In genomic region chr9:50002695-50003094, GRCm38 (mm10) we compare ENCODE assay signal across 28 mouse cellular contexts.
"Had no signal": no experiment of that assay in that cellular context is flagged by ENCODE, and none has a peak within 500 bp of the region (broad histone marks: within the 10 kb centered on the region; RNA-seq: fewer than 3 reads in every experiment).

No protein-coding gene starts in this region.

- H3K36me3 ChIP-seq: embryonic facial prominence, embryonic 10.5 days; embryonic facial prominence, embryonic 12.5 days; embryonic facial prominence, embryonic 13.5 days; embryonic facial prominence, embryonic 15.5 days; forebrain, embryonic 10.5 days; forebrain, embryonic 12.5 days; forebrain, embryonic 15.5 days had no signal

- H3K4me2 ChIP-seq: embryonic facial prominence, embryonic 12.5 days; embryonic facial prominence, embryonic 13.5 days; embryonic facial prominence, embryonic 15.5 days; forebrain, embryonic 12.5 days; forebrain, embryonic 13.5 days; forebrain, embryonic 15.5 days had no signal

- H3K4me3 ChIP-seq: embryonic facial prominence, embryonic 10.5 days; embryonic facial prominence, embryonic 12.5 days; embryonic facial prominence, embryonic 13.5 days; embryonic facial prominence, embryonic 15.5 days; erythroblast, embryonic 14.5 days; forebrain, embryonic 10.5 days; forebrain, embryonic 12.5 days; forebrain, embryonic 13.5 days; forebrain, embryonic 15.5 days; gastrocnemius, adult 2 months; heart, adult 2 months had no signal

- H3K27me3 ChIP-seq: embryonic facial prominence, embryonic 12.5 days; embryonic facial prominence, embryonic 13.5 days; embryonic facial prominence, embryonic 15.5 days; forebrain, embryonic 12.5 days; forebrain, embryonic 13.5 days; forebrain, embryonic 15.5 days had no signal

- DNase-seq: cerebellum, adult 2 months; cerebellum, adult 8-10 months; cerebellum, adult 9-10 months; cerebellum, adult 9-11 months; cerebellum, postnatal 10 days; cerebellum, postnatal 14 days; cerebellum, postnatal 25 days; cerebellum, postnatal 36 days; embryo, embryonic 11 days; forebrain, postnatal 0 days; gastrocnemius, adult 2 months; gastrocnemius, postnatal 10 days; gastrocnemius, postnatal 14 days; gastrocnemius, postnatal 25 days; gastrocnemius, postnatal 36 days; heart, adult 18-20 months; heart, adult 2 months had no signal

- H3K9me3 ChIP-seq: embryonic facial prominence, embryonic 10.5 days; embryonic facial prominence, embryonic 12.5 days; embryonic facial prominence, embryonic 13.5 days; embryonic facial prominence, embryonic 15.5 days; forebrain, embryonic 10.5 days; forebrain, embryonic 12.5 days; forebrain, embryonic 13.5 days; forebrain, embryonic 15.5 days had no signal

- H3K9ac ChIP-seq: embryonic facial prominence, embryonic 12.5 days; embryonic facial prominence, embryonic 13.5 days; embryonic facial prominence, embryonic 15.5 days; forebrain, embryonic 12.5 days; forebrain, embryonic 13.5 days; forebrain, embryonic 15.5 days; forebrain, postnatal 0 days had no signal

- H3K27ac ChIP-seq: embryonic facial prominence, embryonic 10.5 days; embryonic facial prominence, embryonic 12.5 days; embryonic facial prominence, embryonic 13.5 days; embryonic facial prominence, embryonic 15.5 days; forebrain, embryonic 10.5 days; forebrain, embryonic 12.5 days; forebrain, embryonic 13.5 days; forebrain, embryonic 15.5 days; gastrocnemius, adult 2 months; heart, adult 2 months had no signal

- ATAC-seq: forebrain, embryonic 13.5 days; forebrain, embryonic 14.5 days; forebrain, embryonic 15.5 days; forebrain, embryonic 16.5 days; forebrain, postnatal 0 days had no signal
